Mouse (Mus musculus) forebrain, embryonic 10.5 days (tissue): Measurements from ENCODE around the gene Pcsk2. TPM values are rescaled to one million over a fixed set of nuclear protein-coding genes. Genes with fewer than 3 reads are reported as not detected.

Source experiments
- DNase-seq: peaks from one replicate; pipeline ENCODE4 v3.0.0-alpha.2; 2017; ENCODE audit warnings: low spot score; ENCODE audit errors: extremely low spot score
- H3K27ac ChIP-seq: fragments of 300-500 bp; sonication (generic); 2 replicates; pipeline ENCODE4 v1.5.1; 2016; ENCODE audit warnings: mild to moderate bottlenecking
- H3K27me3 ChIP-seq: fragments of 300-500 bp; sonication (generic); 2 replicates; pipeline ENCODE4 v1.6.1; 2016; ENCODE audit warnings: mild to moderate bottlenecking; ENCODE audit not compliant: poor library complexity, severe bottlenecking
- H3K36me3 ChIP-seq: fragments of 300-500 bp; sonication (generic); replicated peaks from 2 replicates; pipeline ENCODE4 v1.6.1; 2016; ENCODE audit warnings: mild to moderate bottlenecking, moderate library complexity
- H3K4me1 ChIP-seq: fragments of 300-500 bp; sonication (generic); 2 replicates; pipeline ENCODE4 v1.6.1; 2016
- H3K4me3 ChIP-seq: fragments of 300-500 bp; sonication (generic); 2 replicates; pipeline ENCODE4 v1.5.1; 2016; ENCODE audit warnings: mild to moderate bottlenecking, moderate library complexity
- H3K9me3 ChIP-seq: fragments of 300-500 bp; sonication (generic); 2 replicates; pipeline ENCODE4 v1.6.1; 2016; ENCODE audit warnings: mild to moderate bottlenecking, moderate library complexity
- WGBS: fragments of 180-500 bp; shearing (Covaris S2); methylation state at CpG from one replicate; pipeline ENCODE4 v1.1.7; 2016; 5-methylcytosine and 5-hydroxymethylcytosine counted together
- polyA plus RNA-seq: library from polyadenylated mRNA; unstranded; fragments of >200 nt; fragmentation: Nextera tagmentation; extraction: Ambion mirVana; gene quantifications from 2 replicates; pipeline ENCODE4 v1.2.1, GENCODE M21; 2016

Gene Pcsk2
- polyA plus RNA-seq, 1 experiment from 2014 or later = 0.86 TPM

DNA sequence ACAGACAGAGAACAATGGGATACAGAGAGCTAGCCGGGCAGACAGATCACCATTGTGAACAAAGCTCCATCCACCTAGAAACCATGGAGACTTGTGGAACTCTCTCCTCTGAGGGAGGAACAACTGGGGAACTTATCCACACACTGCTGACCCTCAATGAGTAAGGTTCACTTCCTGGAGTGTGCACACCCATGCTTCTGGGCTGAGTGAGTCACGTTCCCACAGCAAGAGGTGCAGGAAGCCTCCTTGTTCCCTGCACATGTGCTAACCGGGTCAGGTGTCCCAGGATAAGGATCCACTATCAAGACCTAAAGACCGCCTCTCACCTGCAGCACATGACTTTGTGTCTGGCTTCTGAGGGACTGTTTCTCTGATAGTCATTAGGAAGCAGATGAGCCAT is 307.5 kb downstream of the Pcsk2 start:
- no peaks in the 10 kb centered on the region for H3K9me3 ChIP-seq
- 81% methylated on average over 4 of the region's 4 CpGs for WGBS
- peaks cover 33% of the 10 kb centered on the region for H3K27me3 ChIP-seq
- 0 out of 2 replicates have a peak, but pooled peaks cover 2% of the 10 kb centered on the region for H3K4me1 ChIP-seq
- H3K36me3 ChIP-seq = no peaks in the 10 kb centered on the region
- no peak overlapping the region for H3K27ac ChIP-seq
- H3K4me3 ChIP-seq = no peak overlapping the region
- no peak for DNase-seq

GRCm38 (mm10) chr2:143859166-143859565 is 313.2 kb downstream of the Pcsk2 start:
- no peaks in the 10 kb centered on the region for H3K9me3 ChIP-seq
- WGBS = 80% methylated on average over 2 of the region's 2 CpGs
- no peaks in the 10 kb centered on the region for H3K36me3 ChIP-seq
- H3K4me3 ChIP-seq = no peak overlapping the region
- H3K27me3 ChIP-seq = peaks cover 90% of the 10 kb centered on the region
- no peak for DNase-seq
- H3K27ac ChIP-seq = no peak overlapping the region
- H3K4me1 ChIP-seq = peaks cover 13% of the 10 kb centered on the region

- 2% methylated on average over 86 of the region's 86 CpGs for WGBS
- Histone ChIP-seq H3K27me3 (peaks cover 88% of the 10 kb centered on the region), H3K27ac (peak within 1 kb of the TSS; percentile 87)
Measured at GRCm38 (mm10) chr2:143862484-143863231, 316.7 kb downstream of the Pcsk2 start, which contains the start of gene Bfsp1. TSS of gene Bfsp1 (minus strand) at chr2:143863173.

GRCm38 (mm10) chr2:143864600-143864999 is 318.6 kb downstream of the Pcsk2 start:
- Histone ChIP-seq H3K27me3 (peaks cover 68% of the 10 kb centered on the region), H3K4me3 (no peak overlapping the region), H3K27ac (no peak overlapping the region), H3K36me3 (no peaks in the 10 kb centered on the region), H3K4me1 (peaks cover 16% of the 10 kb centered on the region), H3K9me3 (no peaks in the 10 kb centered on the region)
- WGBS = 75% methylated on average over 8 of the region's 8 CpGs
- no peak for DNase-seq

More at GRCm38 (mm10) chr2:143862484-143863231, 316.7 kb downstream of the Pcsk2 start, which contains the start of gene Bfsp1:
- peaks cover 16% of the 10 kb centered on the region for H3K4me1 ChIP-seq
- peak; percentile 86 for DNase-seq
- H3K9me3 ChIP-seq = no peaks in the 10 kb centered on the region
- no peaks in the 10 kb centered on the region for H3K36me3 ChIP-seq
- H3K4me3 ChIP-seq = peak within 1 kb of the TSS; percentile 54
